23 mouse cellular contexts compared by ENCODE assay signal in genomic region chr4:87035701-87036100, GRCm38 (mm10).
A peak's percentile ranks its signal among the peaks of the same experiment; 100 is the strongest.
DNase-seq lines count a peak whose midpoint lies in the region; ATAC-seq and TF ChIP-seq lines count a peak whose summit lies in the region.
"Had no signal": no experiment of that assay in that cellular context is flagged by ENCODE, and none has a peak within 500 bp of the region (broad histone marks: within the 10 kb centered on the region; RNA-seq: fewer than 3 reads in every experiment).

No protein-coding gene starts in this region.

- H3K27ac ChIP-seq in layer of hippocampus, adult 2 months: peak overlapping the region; percentile 65; the same call in 1 of the 2 replicates
- H3K27ac ChIP-seq: embryonic facial prominence, embryonic 13.5 days; forebrain, embryonic 12.5 days; heart, embryonic 13.5 days; liver, embryonic 14.5 days; midbrain, embryonic 12.5 days; neural tube, embryonic 15.5 days had no signal

- no peak for DNase-seq in layer of hippocampus, adult 2 months (ENCODE audit: low spot score in 2 of 2)
- DNase-seq in layer of hippocampus, postnatal 36 days: no peak
- peak; percentile 83 to 90 for DNase-seq in frontal cortex, adult 2 months (ENCODE audit: extremely low spot score in 1 of 2, low spot score in 1 of 2)
- DNase-seq in left cerebral cortex, postnatal 25 days (ENCODE audit: low spot score in 2 of 2): peak; percentile 66 to 98
- peak; percentile 76 to 93 for DNase-seq in right cerebral cortex, postnatal 36 days (ENCODE audit: low spot score in 2 of 2)
- no peak for DNase-seq in gastrocnemius, postnatal 25 days
- no peak for DNase-seq in layer of hippocampus, adult 9-10 months (ENCODE audit: low spot score)
- DNase-seq: adrenal gland, postnatal 36 days; cerebellum, adult 11-12 months; embryo, embryonic 11 days; heart, postnatal 14 days; kidney, adult 11 months; lung, embryonic 14.5 days; thymus, adult 2 months; thymus, postnatal 4 days had no signal

- TF ChIP-seq CTCF in layer of hippocampus, adult 2 months (conservative IDR thresholded peaks at IDR 0.05): no peak

- intact Hi-C loops in left cerebral cortex, postnatal 25 days (cut with DNase I): loop anchor here (1.0 to 5.0 kb wide), 5 partner anchors 28 to 327 kb away; no protein-coding TSS in a partner anchor

- no peak overlapping the region for H3K4me3 ChIP-seq in layer of hippocampus, adult 2 months
- H3K4me3 ChIP-seq: embryonic facial prominence, embryonic 13.5 days; erythroblast, embryonic 14.5 days; forebrain, embryonic 12.5 days; heart, embryonic 13.5 days; midbrain, embryonic 12.5 days; neural tube, embryonic 15.5 days had no signal

- ATAC-seq in inflammation-experienced regulatory T-cells, adult 6 months: no peak

Comparison
In these comparisons a context has a peak if more than half of its experiments do, and no peak if none do; other contexts are left out.
1. DNase-seq: peak in frontal cortex, adult 2 months (2 of 2), left cerebral cortex, postnatal 25 days (2 of 2) and right cerebral cortex, postnatal 36 days (2 of 2); none in layer of hippocampus, adult 2 months (0 of 2), layer of hippocampus, postnatal 36 days (0 of 2), gastrocnemius, postnatal 25 days (single experiment) and layer of hippocampus, adult 9-10 months (single experiment).